Mouse (Mus musculus): ENCODE results near the gene Gnl1. TPM values are rescaled to one million over a fixed set of nuclear protein-coding genes. Genes with fewer than 3 reads are reported as not detected.

Gene Gnl1
- polyA plus RNA-seq, 1 experiment from 2014 or later = 31.3 TPM

- Histone ChIP-seq H3K27me3 (ENCODE audit: control insufficient read depth, insufficient read depth, low read length) (no peaks in the 10 kb centered on the region), H3K9ac (replicated peaks; ENCODE audit: low read length) (no peak overlapping the region), H3K36me3 (replicated peaks; ENCODE audit: control insufficient read depth, insufficient read depth, low read depth, low read length) (no peaks in the 10 kb centered on the region), H3K9me3 (replicated peaks; ENCODE audit: control insufficient read depth, low read length) (no peaks in the 10 kb centered on the region), H3K4me1 (ENCODE audit: control insufficient read depth, insufficient read depth, low read length) (no peaks in the 10 kb centered on the region; the same call in 1 of the 2 replicates), H3K4me3 (ENCODE audit: low read depth, low read length) (no peak overlapping the region), H3K4me2 (ENCODE audit: low read depth, low read length) (no peak overlapping the region), H3K27ac (replicated peaks; ENCODE audit: low read depth, low read length) (no peak overlapping the region)
- DNase-seq (ENCODE audit: low spot score) = no peak
- no peak for ATAC-seq (replicated peaks; ENCODE audit: insufficient number of reproducible peaks, low FRiP score, low TSS enrichment, low read depth)
- 67% methylated on average over 12 of the region's 12 CpGs for WGBS
Observed at GRCm38 (mm10) chr17:35997713-35998510, 18.3 kb downstream of the Gnl1 start.

- Histone ChIP-seq H3K36me3 (replicated peaks; ENCODE audit: control insufficient read depth, insufficient read depth, low read depth, low read length) (no peaks in the 10 kb centered on the region), H3K9ac (replicated peaks; ENCODE audit: low read length) (no peak overlapping the region), H3K27me3 (ENCODE audit: control insufficient read depth, insufficient read depth, low read length) (no peaks in the 10 kb centered on the region), H3K4me1 (ENCODE audit: control insufficient read depth, insufficient read depth, low read length) (no peaks in the 10 kb centered on the region; the same call in 1 of the 2 replicates), H3K4me2 (ENCODE audit: low read depth, low read length) (no peak overlapping the region), H3K9me3 (replicated peaks; ENCODE audit: control insufficient read depth, low read length) (no peaks in the 10 kb centered on the region), H3K4me3 (ENCODE audit: low read depth, low read length) (no peak overlapping the region), H3K27ac (replicated peaks; ENCODE audit: low read depth, low read length) (no peak overlapping the region)
- DNase-seq (ENCODE audit: low spot score) = no peak
- 90% methylated on average over 6 of the region's 6 CpGs for WGBS
- no peak for ATAC-seq (replicated peaks; ENCODE audit: insufficient number of reproducible peaks, low FRiP score, low TSS enrichment, low read depth)
Observed at GRCm38 (mm10) chr17:35998545-35999305, 19.1 kb downstream of the Gnl1 start.

GRCm38 (mm10) chr17:35999356-35999755, 19.7 kb downstream of the Gnl1 start:
- ATAC-seq (replicated peaks; ENCODE audit: insufficient number of reproducible peaks, low FRiP score, low TSS enrichment, low read depth) (no peak), DNase-seq (ENCODE audit: low spot score) (no peak)

GRCm38 (mm10) chr17:36000349-36000748, 20.7 kb downstream of the Gnl1 start:
- Histone ChIP-seq H3K27ac (replicated peaks; ENCODE audit: low read depth, low read length) (no peak overlapping the region), H3K36me3 (replicated peaks; ENCODE audit: control insufficient read depth, insufficient read depth, low read depth, low read length) (no peaks in the 10 kb centered on the region), H3K27me3 (ENCODE audit: control insufficient read depth, insufficient read depth, low read length) (no peaks in the 10 kb centered on the region), H3K4me2 (ENCODE audit: low read depth, low read length) (no peak overlapping the region), H3K4me3 (ENCODE audit: low read depth, low read length) (no peak overlapping the region), H3K9ac (replicated peaks; ENCODE audit: low read length) (no peak overlapping the region), H3K4me1 (ENCODE audit: control insufficient read depth, insufficient read depth, low read length) (no peaks in the 10 kb centered on the region; the same call in 1 of the 2 replicates), H3K9me3 (replicated peaks; ENCODE audit: control insufficient read depth, low read length) (no peaks in the 10 kb centered on the region)
- WGBS = 88% methylated on average over 4 of the region's 4 CpGs
- DNase-seq (ENCODE audit: low spot score) (no peak), ATAC-seq (replicated peaks; ENCODE audit: insufficient number of reproducible peaks, low FRiP score, low TSS enrichment, low read depth) (no peak)

More at GRCm38 (mm10) chr17:35999356-35999755, 19.7 kb downstream of the Gnl1 start:
- Histone ChIP-seq H3K36me3 (replicated peaks; ENCODE audit: control insufficient read depth, insufficient read depth, low read depth, low read length) (no peaks in the 10 kb centered on the region), H3K9me3 (replicated peaks; ENCODE audit: control insufficient read depth, low read length) (no peaks in the 10 kb centered on the region), H3K9ac (replicated peaks; ENCODE audit: low read length) (no peak overlapping the region), H3K27ac (replicated peaks; ENCODE audit: low read depth, low read length) (no peak overlapping the region), H3K4me2 (ENCODE audit: low read depth, low read length) (no peak overlapping the region), H3K4me1 (ENCODE audit: control insufficient read depth, insufficient read depth, low read length) (no peaks in the 10 kb centered on the region; the same call in 1 of the 2 replicates), H3K4me3 (ENCODE audit: low read depth, low read length) (no peak overlapping the region), H3K27me3 (ENCODE audit: control insufficient read depth, insufficient read depth, low read length) (no peaks in the 10 kb centered on the region)
- WGBS = 90% methylated on average over 7 of the region's 7 CpGs

- ATAC-seq (replicated peaks; ENCODE audit: insufficient number of reproducible peaks, low FRiP score, low TSS enrichment, low read depth) (no peak), DNase-seq (ENCODE audit: low spot score) (no peak)
- H3K27me3 ChIP-seq (ENCODE audit: control insufficient read depth, insufficient read depth, low read length) = no peaks in the 10 kb centered on the region
- H3K9ac ChIP-seq (replicated peaks; ENCODE audit: low read length) = no peak overlapping the region
- 98% methylated on average over 12 of the region's 12 CpGs for WGBS
- no peaks in the 10 kb centered on the region; the same call in 1 of the 2 replicates for H3K4me1 ChIP-seq (ENCODE audit: control insufficient read depth, insufficient read depth, low read length)
- H3K9me3 ChIP-seq (replicated peaks; ENCODE audit: control insufficient read depth, low read length) = no peaks in the 10 kb centered on the region
- no peak overlapping the region for H3K4me2 ChIP-seq (ENCODE audit: low read depth, low read length)
- H3K36me3 ChIP-seq (replicated peaks; ENCODE audit: control insufficient read depth, insufficient read depth, low read depth, low read length) = no peaks in the 10 kb centered on the region
- H3K27ac ChIP-seq (replicated peaks; ENCODE audit: low read depth, low read length) = no peak overlapping the region
- no peak overlapping the region for H3K4me3 ChIP-seq (ENCODE audit: low read depth, low read length)
Observed at GRCm38 (mm10) chr17:36001121-36001897, 21.7 kb downstream of the Gnl1 start.

- no peaks in the 10 kb centered on the region for H3K27me3 ChIP-seq (ENCODE audit: control insufficient read depth, insufficient read depth, low read length)
- no peaks in the 10 kb centered on the region for H3K9me3 ChIP-seq (replicated peaks; ENCODE audit: control insufficient read depth, low read length)
- DNase-seq (ENCODE audit: low spot score) (no peak), ATAC-seq (replicated peaks; ENCODE audit: insufficient number of reproducible peaks, low FRiP score, low TSS enrichment, low read depth) (no peak)
- H3K4me3 ChIP-seq (ENCODE audit: low read depth, low read length) = no peak overlapping the region
- H3K4me1 ChIP-seq (ENCODE audit: control insufficient read depth, insufficient read depth, low read length) = no peaks in the 10 kb centered on the region; the same call in 1 of the 2 replicates
- no peaks in the 10 kb centered on the region for H3K36me3 ChIP-seq (replicated peaks; ENCODE audit: control insufficient read depth, insufficient read depth, low read depth, low read length)
- 94% methylated on average over 6 of the region's 6 CpGs for WGBS
- no peak overlapping the region for H3K4me2 ChIP-seq (ENCODE audit: low read depth, low read length)
- no peak overlapping the region for H3K27ac ChIP-seq (replicated peaks; ENCODE audit: low read depth, low read length)
- no peak overlapping the region for H3K9ac ChIP-seq (replicated peaks; ENCODE audit: low read length)
Observed at GRCm38 (mm10) chr17:36001966-36002365, 22.3 kb downstream of the Gnl1 start.

GRCm38 (mm10) chr17:36003331-36003730, 23.7 kb downstream of the Gnl1 start:
- Histone ChIP-seq H3K36me3 (replicated peaks; ENCODE audit: control insufficient read depth, insufficient read depth, low read depth, low read length) (no peaks in the 10 kb centered on the region), H3K27ac (replicated peaks; ENCODE audit: low read depth, low read length) (no peak overlapping the region), H3K4me3 (ENCODE audit: low read depth, low read length) (no peak overlapping the region), H3K9ac (replicated peaks; ENCODE audit: low read length) (no peak overlapping the region), H3K4me2 (ENCODE audit: low read depth, low read length) (no peak overlapping the region), H3K9me3 (replicated peaks; ENCODE audit: control insufficient read depth, low read length) (no peaks in the 10 kb centered on the region), H3K4me1 (ENCODE audit: control insufficient read depth, insufficient read depth, low read length) (no peaks in the 10 kb centered on the region), H3K27me3 (ENCODE audit: control insufficient read depth, insufficient read depth, low read length) (no peaks in the 10 kb centered on the region)
- DNase-seq (ENCODE audit: low spot score) = no peak
- 93% methylated on average over 7 of the region's 7 CpGs for WGBS
- no peak for ATAC-seq (replicated peaks; ENCODE audit: insufficient number of reproducible peaks, low FRiP score, low TSS enrichment, low read depth)
